Mouse (Mus musculus) kidney, postnatal 0 days (tissue): ENCODE data around the gene Mier3. TPM values are rescaled to one million over a fixed set of nuclear protein-coding genes. Genes with fewer than 3 reads are reported as not detected.

ENCODE experiments used
- ATAC-seq: fragments of 200-750 bp; cut with Nextera tagmentation; replicated peaks from 2 replicates; pipeline ENCODE4 v1.8.0; 2017; ENCODE audit warnings: low read depth, moderate number of reproducible peaks, moderate TSS enrichment, moderate library complexity; ENCODE audit not compliant: low FRiP score
- DNase-seq: peaks from one replicate; pipeline ENCODE4 v3.0.0-alpha.2; 2016; ENCODE audit warnings: low spot score
- H3K27ac ChIP-seq: fragments of 300-500 bp; sonication (generic); 2 replicates; pipeline ENCODE4 v1.5.1; 2014; ENCODE audit warnings: mild to moderate bottlenecking
- H3K27me3 ChIP-seq: fragments of 300-500 bp; sonication (generic); 2 replicates; pipeline ENCODE4 v1.6.1; 2014; ENCODE audit warnings: low read length, mixed read lengths; ENCODE audit not compliant: insufficient read depth
- H3K36me3 ChIP-seq: fragments of 300-500 bp; sonication (generic); 2 replicates; pipeline ENCODE4 v1.6.1; 2014; ENCODE audit warnings: low read length, mixed read lengths; ENCODE audit not compliant: insufficient read depth
- H3K4me1 ChIP-seq: fragments of 300-500 bp; sonication (generic); replicated peaks from 2 replicates; pipeline ENCODE4 v1.6.1; 2014; ENCODE audit warnings: antibody characterized with exemption, low read length, mixed read lengths; ENCODE audit not compliant: insufficient read depth
- H3K4me2 ChIP-seq: fragments of 300-500 bp; sonication (generic); 2 replicates; pipeline ENCODE4 v1.6.1; 2014; ENCODE audit warnings: mild to moderate bottlenecking, low read length, moderate library complexity, mixed read lengths
- H3K4me3 ChIP-seq: fragments of 300-500 bp; sonication (generic); replicated peaks from 2 replicates; pipeline ENCODE4 v1.5.1; 2014; ENCODE audit warnings: low read depth, low read length
- H3K9ac ChIP-seq: fragments of 300-500 bp; sonication (generic); 2 replicates; pipeline ENCODE4 v1.6.1; 2014; ENCODE audit warnings: low read depth, low read length
- H3K9me3 ChIP-seq: fragments of 300-500 bp; sonication (generic); replicated peaks from 2 replicates; pipeline ENCODE4 v1.6.1; 2016; ENCODE audit warnings: low read length, inconsistent platforms, mixed read lengths
- CTCF ChIP-seq: IDR thresholded peaks from 2 replicates; pipeline ENCODE4 v1.5.1; 2016; ENCODE audit warnings: antibody characterized with exemption, low read depth, mild to moderate bottlenecking, moderate library complexity
- WGBS: fragments of 180-500 bp; shearing (Covaris S2); extraction: QIAGEN DNeasy Blood & Tissue Kit; methylation state at CpG from one replicate; pipeline ENCODE4 v1.1.7; 2014; 5-methylcytosine and 5-hydroxymethylcytosine counted together
- polyA plus RNA-seq: library from polyadenylated mRNA; unstranded; fragments of >200 nt; fragmentation: Nextera tagmentation; extraction: Ambion mirVana; gene quantifications from 2 replicates; pipeline ENCODE4 v1.2.1, GENCODE M21; 2015

Mier3 gene
- polyA plus RNA-seq, 1 experiment from 2014 or later: 14.8 TPM

GRCm38 (mm10) chr13:111724811-111725164 lies 44.0 kb downstream of the Mier3 start:
- no peak for TF ChIP-seq CTCF
- ATAC-seq: no peak
- H3K36me3 ChIP-seq: no peaks in the 10 kb centered on the region
- H3K4me1 ChIP-seq: no peaks in the 10 kb centered on the region
- WGBS: under 1% methylated on average over 18 of the region's 18 CpGs
- peak overlapping the region; percentile 48; the same call in 1 of the 2 replicates for H3K27ac ChIP-seq
- H3K4me3 ChIP-seq: peak overlapping the region; percentile 64
- H3K9me3 ChIP-seq: no peaks in the 10 kb centered on the region
- peak overlapping the region; percentile 91 for H3K4me2 ChIP-seq
- H3K9ac ChIP-seq: peak overlapping the region; percentile 57; the same call in 1 of the 2 replicates
- H3K27me3 ChIP-seq: no peaks in the 10 kb centered on the region
- DNase-seq: no peak

- peak overlapping the region; percentile 91 for H3K4me2 ChIP-seq
- H3K27ac ChIP-seq: peak overlapping the region; percentile 85
- no peaks in the 10 kb centered on the region for H3K4me1 ChIP-seq
- under 1% methylated on average over 63 of the region's 65 CpGs for WGBS
- H3K36me3 ChIP-seq: no peaks in the 10 kb centered on the region
- no peak for TF ChIP-seq CTCF
- H3K27me3 ChIP-seq: no peaks in the 10 kb centered on the region
- no peaks in the 10 kb centered on the region for H3K9me3 ChIP-seq
- peak overlapping the region; percentile 64 for H3K4me3 ChIP-seq
- peak; percentile 99 for ATAC-seq
- DNase-seq: peak; percentile 100
- peak overlapping the region; percentile 65 for H3K9ac ChIP-seq
Observed at GRCm38 (mm10) chr13:111725165-111726077, 44.6 kb downstream of the Mier3 start.

GRCm38 (mm10) chr13:111726898-111727297 lies 46.1 kb downstream of the Mier3 start:
- DNase-seq: no peak
- no peak overlapping the region for H3K4me2 ChIP-seq
- no peaks in the 10 kb centered on the region for H3K9me3 ChIP-seq
- ATAC-seq: no peak
- TF ChIP-seq CTCF: no peak
- H3K27ac ChIP-seq: no peak overlapping the region
- no peak overlapping the region for H3K4me3 ChIP-seq
- no peaks in the 10 kb centered on the region for H3K36me3 ChIP-seq
- WGBS: 97% methylated on average over 5 of the region's 5 CpGs
- no peak overlapping the region for H3K9ac ChIP-seq
- no peaks in the 10 kb centered on the region for H3K27me3 ChIP-seq
- no peaks in the 10 kb centered on the region for H3K4me1 ChIP-seq

- DNase-seq (no peak), ATAC-seq (no peak)
- Histone ChIP-seq H3K4me2 (no peak overlapping the region), H3K4me3 (no peak overlapping the region), H3K36me3 (no peaks in the 10 kb centered on the region), H3K9ac (no peak overlapping the region), H3K9me3 (no peaks in the 10 kb centered on the region), H3K27me3 (no peaks in the 10 kb centered on the region), H3K4me1 (no peaks in the 10 kb centered on the region), H3K27ac (no peak overlapping the region)
- 71% methylated on average over 7 of the region's 7 CpGs for WGBS
- TF ChIP-seq CTCF: no peak
Observed at GRCm38 (mm10) chr13:111741204-111741990, 60.6 kb downstream of the Mier3 start.

GRCm38 (mm10) chr13:111741991-111742615 lies 61.3 kb downstream of the Mier3 start:
- Histone ChIP-seq H3K36me3 (no peaks in the 10 kb centered on the region), H3K4me1 (no peaks in the 10 kb centered on the region), H3K4me2 (no peak overlapping the region), H3K9me3 (no peaks in the 10 kb centered on the region), H3K4me3 (no peak overlapping the region), H3K27ac (no peak overlapping the region), H3K9ac (no peak overlapping the region), H3K27me3 (no peaks in the 10 kb centered on the region)
- TF ChIP-seq CTCF: peak; percentile 90
- 55% methylated on average over 6 of the region's 6 CpGs for WGBS
- no peak for ATAC-seq
- peak; percentile 85 for DNase-seq
